Mouse (Mus musculus) forebrain, embryonic 11.5 days (tissue): ENCODE results near the gene Rbm4b. TPM values are rescaled to one million over a fixed set of nuclear protein-coding genes. Genes with fewer than 3 reads are reported as not detected.
A peak's percentile ranks its signal among the peaks of the same experiment; 100 is the strongest.

Source experiments
- ATAC-seq: fragments of 200-750 bp; cut with Nextera tagmentation; replicated peaks from 2 replicates; pipeline ENCODE4 v1.8.0; 2017; ENCODE audit warnings: moderate TSS enrichment; ENCODE audit not compliant: low FRiP score
- DNase-seq: peaks from one replicate; pipeline ENCODE4 v3.0.0-alpha.2; 2017; ENCODE audit warnings: low spot score
- H3K27ac ChIP-seq: fragments of 300-500 bp; sonication (generic); 2 replicates; pipeline ENCODE4 v1.5.1; 2014; ENCODE audit warnings: low read depth, low read length
- H3K27me3 ChIP-seq: fragments of 300-500 bp; sonication (generic); 2 replicates; pipeline ENCODE4 v1.6.1; 2014; ENCODE audit warnings: mild to moderate bottlenecking, low read length, mixed read lengths; ENCODE audit not compliant: control insufficient read depth, insufficient read depth
- H3K36me3 ChIP-seq: fragments of 300-500 bp; sonication (generic); 2 replicates; pipeline ENCODE4 v1.6.1; 2014; ENCODE audit warnings: mild to moderate bottlenecking, low read length, moderate library complexity, mixed read lengths; ENCODE audit not compliant: control insufficient read depth, insufficient read depth
- H3K4me1 ChIP-seq: fragments of 300-500 bp; sonication (generic); replicated peaks from 2 replicates; pipeline ENCODE4 v1.6.1; 2014; ENCODE audit warnings: low read length, mixed read lengths; ENCODE audit not compliant: control insufficient read depth, insufficient read depth
- H3K4me2 ChIP-seq: fragments of 300-500 bp; sonication (generic); 2 replicates; pipeline ENCODE4 v1.6.1; 2014; ENCODE audit warnings: low read depth, mild to moderate bottlenecking, low read length, moderate library complexity, mixed read lengths; ENCODE audit not compliant: severe bottlenecking
- H3K4me3 ChIP-seq: fragments of 300-500 bp; sonication (generic); 2 replicates; pipeline ENCODE4 v1.5.1; 2014; ENCODE audit warnings: low read depth, low read length
- H3K9ac ChIP-seq: fragments of 300-500 bp; sonication (generic); 2 replicates; pipeline ENCODE4 v1.6.1; 2014; ENCODE audit warnings: low read length
- H3K9me3 ChIP-seq: fragments of 300-500 bp; sonication (generic); 2 replicates; pipeline ENCODE4 v1.6.1; 2016; ENCODE audit warnings: low read length, mixed read lengths; ENCODE audit not compliant: control insufficient read depth
- WGBS: fragments of 180-500 bp; shearing (Covaris S2); extraction: QIAGEN DNeasy Blood & Tissue Kit; methylation state at CpG from one replicate; pipeline ENCODE4 v1.1.7; 2014; 5-methylcytosine and 5-hydroxymethylcytosine counted together
- polyA plus RNA-seq: library from polyadenylated mRNA; unstranded; fragments of >200 nt; fragmentation: Nextera tagmentation; extraction: Ambion mirVana; gene quantifications from 2 replicates; pipeline ENCODE4 v1.2.1, GENCODE M21; 2014

The Rbm4b gene
- polyA plus RNA-seq, 1 experiment from 2014 or later: 136 TPM

GRCm38 (mm10) chr19:4782891-4783290 is 26.6 kb downstream of the Rbm4b start:
- DNase-seq (no peak), ATAC-seq (no peak)
- Histone ChIP-seq H3K9me3 (no peaks in the 10 kb centered on the region), H3K9ac (no peak overlapping the region), H3K27ac (no peak overlapping the region), H3K27me3 (no peaks in the 10 kb centered on the region), H3K4me2 (no peak overlapping the region), H3K4me3 (no peak overlapping the region), H3K4me1 (no peaks in the 10 kb centered on the region), H3K36me3 (peaks cover 20% of the 10 kb centered on the region; the same call in 1 of the 2 replicates)
- WGBS: 96% methylated on average over 2 of the region's 2 CpGs

GRCm38 (mm10) chr19:4785206-4785605 is 28.9 kb downstream of the Rbm4b start:
- no peak for ATAC-seq
- WGBS: 94% methylated on average over 7 of the region's 7 CpGs
- Histone ChIP-seq H3K9me3 (no peaks in the 10 kb centered on the region), H3K4me3 (no peak overlapping the region), H3K9ac (no peak overlapping the region), H3K27me3 (no peaks in the 10 kb centered on the region), H3K4me1 (no peaks in the 10 kb centered on the region; the same call in 1 of the 2 replicates), H3K4me2 (no peak overlapping the region), H3K27ac (no peak overlapping the region), H3K36me3 (peaks cover 20% of the 10 kb centered on the region; the same call in 1 of the 2 replicates)
- no peak for DNase-seq

- ATAC-seq (no peak), DNase-seq (no peak)
- Histone ChIP-seq H3K9me3 (no peaks in the 10 kb centered on the region), H3K27ac (no peak overlapping the region), H3K4me1 (no peaks in the 10 kb centered on the region; the same call in none of the 2 replicates), H3K27me3 (no peaks in the 10 kb centered on the region), H3K9ac (no peak overlapping the region), H3K36me3 (peaks cover 20% of the 10 kb centered on the region; the same call in 1 of the 2 replicates), H3K4me2 (no peak overlapping the region), H3K4me3 (no peak overlapping the region)
- WGBS: 94% methylated on average over 2 of the region's 2 CpGs
Measured at GRCm38 (mm10) chr19:4786313-4786712, 30.0 kb downstream of the Rbm4b start.

DNA sequence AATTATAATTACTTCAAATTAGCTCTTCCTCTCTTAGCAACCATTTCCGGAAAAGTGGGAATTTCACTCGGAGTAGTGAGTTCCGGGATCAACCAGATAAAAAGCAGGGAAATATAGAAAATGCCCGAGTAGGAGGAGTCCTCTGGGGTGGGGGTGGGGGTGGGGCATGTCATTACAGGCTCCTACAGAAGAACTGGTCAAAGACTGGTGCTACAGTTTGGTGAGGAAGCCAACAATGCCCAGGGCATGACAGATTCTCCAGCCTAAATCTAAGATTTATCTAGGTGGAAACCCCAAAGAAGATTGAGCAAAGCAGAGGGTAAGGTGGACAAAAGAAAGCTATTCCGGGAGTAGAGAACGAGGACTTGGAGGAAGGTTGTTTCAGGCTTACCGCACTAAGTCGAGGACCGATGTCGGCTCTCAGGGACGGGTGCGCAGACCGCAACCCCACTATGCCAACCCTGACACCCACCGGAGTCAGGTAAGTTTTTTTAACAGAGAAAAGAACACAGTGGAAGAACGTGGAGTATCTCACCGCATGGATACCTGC is 37.1 kb downstream of the Rbm4b start:
- Histone ChIP-seq H3K4me1 (no peaks in the 10 kb centered on the region; the same call in none of the 2 replicates), H3K4me3 (peak overlapping the region; percentile 60), H3K4me2 (peak overlapping the region; percentile 72), H3K27me3 (no peaks in the 10 kb centered on the region), H3K9ac (peak overlapping the region; percentile 81), H3K36me3 (no peaks in the 10 kb centered on the region; the same call in 1 of the 2 replicates), H3K9me3 (no peaks in the 10 kb centered on the region), H3K27ac (peak overlapping the region; percentile 26; the same call in 1 of the 2 replicates)
- ATAC-seq (peak; percentile 37; the same call in 1 of the 2 replicates), DNase-seq (no peak)
- 2% methylated on average over 16 of the region's 16 CpGs for WGBS

- Histone ChIP-seq H3K27ac (peak within 1 kb of the TSS; percentile 26; the same call in 1 of the 2 replicates), H3K4me2 (peak within 1 kb of the TSS; percentile 76), H3K36me3 (no peaks in the 10 kb centered on the region; the same call in 1 of the 2 replicates), H3K9me3 (no peaks in the 10 kb centered on the region), H3K9ac (peak within 1 kb of the TSS; percentile 81), H3K4me1 (no peaks in the 10 kb centered on the region; the same call in 1 of the 2 replicates), H3K27me3 (no peaks in the 10 kb centered on the region), H3K4me3 (peak within 1 kb of the TSS; percentile 60)
- ATAC-seq: peak; percentile 98
- peak; percentile 95 for DNase-seq
- under 1% methylated on average over 31 of the region's 31 CpGs for WGBS
Measured at GRCm38 (mm10) chr19:4793831-4794422, 37.6 kb downstream of the Rbm4b start, which contains the start of gene Rbm4. Rbm4 (minus strand) TSS chr19:4793901.

- Histone ChIP-seq H3K4me2 (no peak overlapping the region), H3K4me3 (no peak overlapping the region), H3K4me1 (no peaks in the 10 kb centered on the region; the same call in 1 of the 2 replicates), H3K9me3 (no peaks in the 10 kb centered on the region), H3K27me3 (no peaks in the 10 kb centered on the region), H3K36me3 (no peaks in the 10 kb centered on the region; the same call in 1 of the 2 replicates), H3K27ac (no peak overlapping the region), H3K9ac (no peak overlapping the region)
- WGBS: 75% methylated on average over 1 of the region's 1 CpGs
- no peak for ATAC-seq
- DNase-seq: no peak
Measured at GRCm38 (mm10) chr19:4795929-4796328, 39.6 kb downstream of the Rbm4b start.

GRCm38 (mm10) chr19:4797846-4798245 is 41.5 kb downstream of the Rbm4b start:
- WGBS: 96% methylated on average over 2 of the region's 2 CpGs
- Histone ChIP-seq H3K36me3 (peaks cover 12% of the 10 kb centered on the region; the same call in 1 of the 2 replicates), H3K9me3 (no peaks in the 10 kb centered on the region), H3K4me1 (no peaks in the 10 kb centered on the region), H3K4me3 (no peak overlapping the region), H3K9ac (no peak overlapping the region), H3K27me3 (no peaks in the 10 kb centered on the region), H3K4me2 (no peak overlapping the region), H3K27ac (no peak overlapping the region)
- ATAC-seq (no peak), DNase-seq (no peak)

DNA sequence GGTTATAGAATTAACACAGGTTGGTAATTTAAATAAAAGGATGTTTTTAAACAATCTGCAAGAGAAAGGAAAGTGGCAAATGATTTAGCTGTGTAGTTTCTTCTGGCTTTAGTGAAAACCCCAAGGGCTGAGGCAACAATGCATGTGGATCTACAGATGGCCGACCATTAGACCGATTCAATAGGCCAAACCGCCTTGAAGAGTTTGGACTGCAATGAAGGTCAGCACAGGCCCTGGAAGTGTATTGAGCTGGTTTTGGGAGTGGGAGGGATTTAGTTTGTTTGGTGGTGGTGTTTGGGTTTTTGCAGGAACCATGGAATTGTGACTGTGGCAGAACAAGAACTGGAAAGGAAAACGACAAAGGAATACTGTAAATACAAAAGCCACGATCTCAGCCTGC is 42.8 kb downstream of the Rbm4b start:
- Histone ChIP-seq H3K27me3 (no peaks in the 10 kb centered on the region), H3K9ac (no peak overlapping the region), H3K4me1 (no peaks in the 10 kb centered on the region), H3K27ac (no peak overlapping the region), H3K4me2 (no peak overlapping the region), H3K9me3 (no peaks in the 10 kb centered on the region), H3K36me3 (peaks cover 14% of the 10 kb centered on the region; the same call in 1 of the 2 replicates), H3K4me3 (no peak overlapping the region)
- 96% methylated on average over 5 of the region's 5 CpGs for WGBS
- ATAC-seq: no peak
- no peak for DNase-seq
